26 mouse cellular contexts compared by ENCODE assay signal in the genomic region with DNA sequence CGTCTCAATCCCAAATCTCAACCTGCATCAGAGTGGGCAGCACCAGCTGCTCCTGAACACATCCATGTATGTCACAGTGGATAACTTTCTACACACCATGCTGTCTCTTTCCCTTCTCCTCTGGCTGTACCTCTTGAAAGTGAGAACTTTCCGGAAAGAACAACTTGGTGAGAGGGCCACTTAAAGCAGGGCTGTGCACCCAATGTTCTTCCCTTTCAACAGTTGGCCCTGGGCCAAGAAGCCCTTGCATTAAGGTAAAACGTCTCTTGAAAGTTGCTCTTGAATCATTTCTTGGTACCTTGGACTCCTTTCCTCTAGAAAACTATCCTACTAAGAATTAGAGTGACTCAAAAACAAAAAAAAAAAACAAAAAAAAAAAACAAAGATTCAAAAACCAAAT. TPM values are rescaled to one million over a fixed set of nuclear protein-coding genes. Genes with fewer than 3 reads are reported as not detected.
A peak's percentile ranks its signal among the peaks of the same experiment; 100 is the strongest.
DNase-seq lines count a peak whose midpoint lies in the region; ATAC-seq and TF ChIP-seq lines count a peak whose summit lies in the region.
"Had no signal": no experiment of that assay in that cellular context is flagged by ENCODE, and none has a peak within 500 bp of the region (broad histone marks: within the 10 kb centered on the region; RNA-seq: fewer than 3 reads in every experiment).

No protein-coding gene starts in this region.

- no peak for TF ChIP-seq EP300 in heart, adult 2 months (IDR thresholded peaks at IDR 0.05; ENCODE audit: insufficient read depth, low read depth, low read length)

- no peak overlapping the region for H3K27ac ChIP-seq in lung, embryonic 16.5 days (ENCODE audit: low read length)
- no peak overlapping the region for H3K27ac ChIP-seq in heart, adult 2 months
- H3K27ac ChIP-seq: embryonic facial prominence, embryonic 10.5 days; embryonic facial prominence, embryonic 13.5 days; forebrain, embryonic 12.5 days; forebrain, embryonic 15.5 days; hindbrain, embryonic 10.5 days; hindbrain, embryonic 13.5 days had no signal

- 0 out of 2 replicates have a peak, but pooled peaks cover 2% of the 10 kb centered on the region for H3K4me1 ChIP-seq in lung, embryonic 16.5 days (replicated peaks; ENCODE audit: control insufficient read depth, insufficient read depth, low read length)
- peaks cover 3% of the 10 kb centered on the region for H3K4me1 ChIP-seq in lung, adult 2 months (ENCODE audit: control insufficient read depth, insufficient read depth, low read length)
- H3K4me1 ChIP-seq in heart, adult 2 months (ENCODE audit: control insufficient read depth, insufficient read depth, low read length): no peaks in the 10 kb centered on the region
- H3K4me1 ChIP-seq: embryonic facial prominence, embryonic 10.5 days; embryonic facial prominence, embryonic 13.5 days; forebrain, embryonic 12.5 days; forebrain, embryonic 15.5 days; hindbrain, embryonic 13.5 days had no signal

- H3K9me3 ChIP-seq in lung, embryonic 16.5 days (ENCODE audit: control insufficient read depth, low read length): no peaks in the 10 kb centered on the region
- H3K9me3 ChIP-seq: embryonic facial prominence, embryonic 10.5 days; embryonic facial prominence, embryonic 13.5 days; forebrain, embryonic 12.5 days; forebrain, embryonic 15.5 days; hindbrain, embryonic 10.5 days; hindbrain, embryonic 13.5 days had no signal

- no peak overlapping the region for H3K4me3 ChIP-seq in lung, embryonic 16.5 days (ENCODE audit: low read length)
- no peak overlapping the region for H3K4me3 ChIP-seq in lung, adult 2 months (replicated peaks; ENCODE audit: extremely low read depth, low read depth, low read length)
- no peak overlapping the region for H3K4me3 ChIP-seq in heart, adult 2 months
- H3K4me3 ChIP-seq: embryonic facial prominence, embryonic 10.5 days; embryonic facial prominence, embryonic 13.5 days; erythroblast, embryonic 14.5 days; forebrain, embryonic 12.5 days; forebrain, embryonic 15.5 days; hindbrain, embryonic 10.5 days; hindbrain, embryonic 13.5 days had no signal

- H3K4me2 ChIP-seq in lung, embryonic 16.5 days (ENCODE audit: low read depth, low read length): no peak overlapping the region
- H3K4me2 ChIP-seq: embryonic facial prominence, embryonic 13.5 days; forebrain, embryonic 12.5 days; forebrain, embryonic 15.5 days; heart, embryonic 11.5 days; hindbrain, embryonic 13.5 days had no signal

- DNase-seq in lung, adult 2 months: no peak
- DNase-seq in lung, postnatal 14 days: peak; percentile 5
- DNase-seq in lung, postnatal 4 days: peak; percentile 6 to 19
- no peak for DNase-seq in heart, adult 2 months
- DNase-seq: adrenal gland, adult 8-10 months; adrenal gland, postnatal 25 days; cerebellum, adult 11-12 months; cerebellum, adult 8-10 months; cerebellum, postnatal 10 days; cerebellum, postnatal 36 days; embryo, embryonic 11 days; gastrocnemius, postnatal 25 days; heart, postnatal 36 days had no signal

- peak; percentile 52; the same call in 1 of the 2 replicates for ATAC-seq in lung, embryonic 16.5 days (ENCODE audit: low read depth)
- no peak for ATAC-seq in megakaryocyte, adult 5-6 weeks (ENCODE audit: poor library complexity, severe bottlenecking)
- ATAC-seq: activated CD4-positive, CD25-positive, alpha-beta regulatory T cell, adult 4 months; CD4-positive, CD25-positive, alpha-beta regulatory T cell, adult 4 months; forebrain, embryonic 15.5 days; hindbrain, embryonic 16.5 days had no signal

- H3K36me3 ChIP-seq in lung, embryonic 16.5 days (ENCODE audit: control insufficient read depth, insufficient read depth, low read length): no peaks in the 10 kb centered on the region
- no peaks in the 10 kb centered on the region for H3K36me3 ChIP-seq in heart, adult 2 months (ENCODE audit: control insufficient read depth, insufficient read depth, low read length)
- H3K36me3 ChIP-seq: embryonic facial prominence, embryonic 10.5 days; embryonic facial prominence, embryonic 13.5 days; forebrain, embryonic 12.5 days; forebrain, embryonic 15.5 days; hindbrain, embryonic 10.5 days; hindbrain, embryonic 13.5 days had no signal

- no peak for TF ChIP-seq POLR2A in lung, adult 2 months (IDR thresholded peaks at IDR 0.05; ENCODE audit: borderline replicate concordance, extremely low read depth, low read depth, low read length)
- no peak for TF ChIP-seq POLR2A in heart, adult 2 months (IDR thresholded peaks at IDR 0.05; ENCODE audit: insufficient read depth, low read depth, low read length)

- H3K79me2 ChIP-seq in heart, adult 2 months (replicated peaks; ENCODE audit: control insufficient read depth, insufficient read depth, low read length): no peaks in the 10 kb centered on the region

- H3K9ac ChIP-seq in lung, embryonic 16.5 days (ENCODE audit: low read length): no peak overlapping the region
- H3K9ac ChIP-seq in heart, adult 2 months (ENCODE audit: low read depth, low read length): no peak overlapping the region
- H3K9ac ChIP-seq: embryonic facial prominence, embryonic 13.5 days; forebrain, embryonic 12.5 days; forebrain, embryonic 15.5 days; hindbrain, embryonic 13.5 days had no signal

- TF ChIP-seq CTCF in lung, adult 2 months (IDR thresholded peaks at IDR 0.05; ENCODE audit: insufficient read depth, low read length): no peak
- TF ChIP-seq CTCF in heart, adult 2 months (IDR thresholded peaks at IDR 0.05): no peak

- WGBS in lung, embryonic 16.5 days: 62% methylated on average over 3 of the region's 3 CpGs
- 58% methylated on average over 3 of the region's 3 CpGs for WGBS in lung, adult 2 months
- WGBS in heart, adult 2 months: 68% methylated on average over 3 of the region's 3 CpGs

- intact Hi-C loops in heart, adult 2 months (cut with DNase I): no loop called here

- H3K27me3 ChIP-seq in lung, embryonic 16.5 days (ENCODE audit: control insufficient read depth, insufficient read depth, low read depth, low read length): no peaks in the 10 kb centered on the region
- no peaks in the 10 kb centered on the region for H3K27me3 ChIP-seq in heart, adult 2 months (ENCODE audit: control insufficient read depth, insufficient read depth, low read length)
- H3K27me3 ChIP-seq: embryonic facial prominence, embryonic 13.5 days; forebrain, embryonic 12.5 days; forebrain, embryonic 15.5 days; hindbrain, embryonic 13.5 days had no signal

RNA-seq across cellular contexts. Expression of a gene that starts 21.0 kb away (rescaled TPM):
- polyA plus RNA-seq in lung, embryonic 16.5 days (2015; fragmentation: Nextera tagmentation; extraction: Ambion mirVana): 35.2 and 39.1 TPM in 2 replicates
- polyA plus RNA-seq in lung, adult 2 months (2012; rRNA removed): 1.2 and 1.5 TPM in 2 replicates
- total RNA-seq in megakaryocyte, adult 5-6 weeks (2015): 27.4 and 30.5 TPM in 2 replicates
- total RNA-seq in megakaryocyte, adult 5-6 weeks (2017): 25.1 and 41.2 TPM in 2 replicates
- total RNA-seq in heart, adult 2 months (2021): 1 to 10 TPM; 2.1 to 2.5 TPM
- 0.72 and 1.9 TPM in 2 replicates for polyA plus RNA-seq in heart, adult 2 months (2012; rRNA removed)

RNA-seq across cellular contexts. Expression of a gene that starts 50.5 kb away (rescaled TPM):
- 79.3 TPM in 2 replicates for polyA plus RNA-seq in lung, embryonic 16.5 days (2015; fragmentation: Nextera tagmentation; extraction: Ambion mirVana)
- 4.9 and 8.4 TPM in 2 replicates for polyA plus RNA-seq in lung, adult 2 months (2012; rRNA removed)
- total RNA-seq in megakaryocyte, adult 5-6 weeks (2015): 51.8 and 59.5 TPM in 2 replicates
- 71.4 and 76.1 TPM in 2 replicates for total RNA-seq in megakaryocyte, adult 5-6 weeks (2017)
- total RNA-seq in heart, adult 2 months (2021): 10 to 100 TPM; 22.3 to 23.4 TPM
- polyA plus RNA-seq in heart, adult 2 months (2012; rRNA removed): 6.3 and 13.6 TPM in 2 replicates

Comparison
In these comparisons a context has a peak if more than half of its experiments do, and no peak if none do; other contexts are left out.
1. DNase-seq: peak in lung, postnatal 14 days (single experiment) and lung, postnatal 4 days (2 of 2); none in lung, adult 2 months (single experiment) and heart, adult 2 months (0 of 2).
2. RNA of a gene that starts 21.0 kb away (polyA plus RNA-seq): 35.2 to 39.1 TPM in lung, embryonic 16.5 days; 1.2 to 1.5 TPM in lung, adult 2 months and 0.72 to 1.9 TPM in heart, adult 2 months; every median in the first group is over 10 times any median in the second.